10 mouse cellular contexts compared by ENCODE assay signal in the genomic region with DNA sequence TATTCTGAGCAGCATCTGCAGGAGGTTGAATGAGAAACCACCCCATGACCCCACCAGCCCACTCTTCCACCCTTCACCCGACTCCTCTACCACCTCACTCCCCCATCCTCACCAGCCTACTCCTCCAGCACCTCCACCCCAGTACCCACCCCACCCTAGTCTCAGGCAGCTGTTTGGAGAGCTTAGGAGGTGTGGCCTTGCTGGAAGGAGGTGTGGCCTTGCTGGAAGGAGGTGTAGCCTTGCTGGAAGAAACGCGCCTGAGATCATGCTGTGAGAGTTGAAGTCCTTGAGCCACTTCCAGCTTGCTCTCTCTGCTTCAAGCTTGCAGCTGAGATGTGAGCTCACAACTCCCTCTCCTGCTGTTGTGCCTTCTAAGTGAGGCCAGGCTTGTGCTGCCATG. TPM values are rescaled to one million over a fixed set of nuclear protein-coding genes. Genes with fewer than 3 reads are reported as not detected.
DNase-seq lines count a peak whose midpoint lies in the region; ATAC-seq lines count a peak whose summit lies in the region.
"Had no signal": no experiment of that assay in that cellular context is flagged by ENCODE, and none has a peak within 500 bp of the region (broad histone marks: within the 10 kb centered on the region; RNA-seq: fewer than 3 reads in every experiment).

No protein-coding gene starts in this region.

- no peak overlapping the region for H3K9ac ChIP-seq in liver, embryonic 12.5 days

- H3K36me3 ChIP-seq in megakaryocyte, embryonic 14.5 days (replicated peaks; ENCODE audit: low read length): no peaks in the 10 kb centered on the region
- H3K36me3 ChIP-seq in liver, embryonic 12.5 days: no peaks in the 10 kb centered on the region

- 33% methylated on average over 3 of the region's 3 CpGs for WGBS in liver, embryonic 12.5 days (ENCODE audit: insufficient replicate concordance)

- H3K4me1 ChIP-seq in megakaryocyte, embryonic 14.5 days: peaks cover 45% of the 10 kb centered on the region
- peaks cover 35% of the 10 kb centered on the region for H3K4me1 ChIP-seq in liver, embryonic 12.5 days

- no peaks in the 10 kb centered on the region for H3K9me3 ChIP-seq in megakaryocyte, embryonic 14.5 days
- no peaks in the 10 kb centered on the region for H3K9me3 ChIP-seq in liver, embryonic 12.5 days (replicated peaks)

- H3K27ac ChIP-seq in liver, embryonic 12.5 days: no peak overlapping the region

- peaks cover 30% of the 10 kb centered on the region for H3K27me3 ChIP-seq in megakaryocyte, embryonic 14.5 days (replicated peaks)
- H3K27me3 ChIP-seq in liver, embryonic 12.5 days (replicated peaks): peaks cover 15% of the 10 kb centered on the region

- ATAC-seq in megakaryocyte, adult 5-6 weeks (ENCODE audit: poor library complexity, severe bottlenecking): no peak
- ATAC-seq in liver, embryonic 12.5 days: peak; percentile 80
- no peak for ATAC-seq in activated CD4-positive, CD25-positive, alpha-beta regulatory T cell, adult 4 months

- H3K4me2 ChIP-seq in liver, embryonic 12.5 days: 0 out of 2 replicates have a peak overlapping the region, but pooled peaks have one; percentile 10

- peak overlapping the region; percentile 8 for H3K4me3 ChIP-seq in megakaryocyte, embryonic 14.5 days (replicated peaks)
- H3K4me3 ChIP-seq in liver, embryonic 12.5 days: no peak overlapping the region
- H3K4me3 ChIP-seq: myocyte had no signal

- peak; percentile 46 for DNase-seq in adrenal gland, postnatal 14 days
- peak; percentile 56 for DNase-seq in thymus, postnatal 4 days
- DNase-seq in spleen, adult 18-20 months: no peak
- DNase-seq: kidney, postnatal 36 days; left cerebral cortex, postnatal 4 days had no signal

RNA-seq across cellular contexts. Expression of a gene that starts 26.1 kb away (rescaled TPM):
- polyA plus RNA-seq in megakaryocyte, embryonic 14.5 days (2012; ENCODE audit: insufficient read depth, low replicate concordance): 0.54 and 2.6 TPM in 2 replicates
- 2.0 and 2.9 TPM in 2 replicates for total RNA-seq in megakaryocyte, adult 5-6 weeks (2015)
- 2.8 and 6.5 TPM in 2 replicates for total RNA-seq in megakaryocyte, adult 5-6 weeks (2017)
- total RNA-seq in adrenal gland, postnatal 14 days (2021): 4.0 and 4.5 TPM in 2 replicates
- 11.1 and 11.7 TPM in 2 replicates for polyA plus RNA-seq in liver, embryonic 12.5 days (2016; fragmentation: Nextera tagmentation; extraction: Ambion mirVana)
- 1 to 10 TPM; 4.0 to 4.8 TPM for polyA plus RNA-seq in activated CD4-positive, CD25-positive, alpha-beta regulatory T cell, adult 4 months (2017; shearing (Covaris generic))

Comparison
In these comparisons a context has a peak if more than half of its experiments do, and no peak if none do; other contexts are left out.
1. DNase-seq: peak in adrenal gland, postnatal 14 days (single experiment) and thymus, postnatal 4 days (single experiment); none in spleen, adult 18-20 months (0 of 2).